Mouse (Mus musculus): ENCODE results near the gene Psmc6.

- TF ChIP-seq POLR2A (IDR thresholded peaks at IDR 0.05; ENCODE audit: control insufficient read depth, low read depth, low read length) = peak; percentile 57
- TF ChIP-seq CTCF (IDR thresholded peaks at IDR 0.05; ENCODE audit: control insufficient read depth, insufficient read depth, insufficient replicate concordance, low read depth, low read length) = no peak
Observed at GRCm38 (mm10) chr14:45318426-45319236, 11.0 kb upstream of the Psmc6 start, which contains the start of gene Ero1l.
